Mouse (Mus musculus): ENCODE measurements around the gene Zfp553. TPM values are rescaled to one million over a fixed set of nuclear protein-coding genes. Genes with fewer than 3 reads are reported as not detected.
A peak's percentile ranks its signal among the peaks of the same experiment; 100 is the strongest.

Zfp553 gene
- polyA plus RNA-seq (2015; fragmentation: Nextera tagmentation; extraction: Ambion mirVana) = 21.4 and 24.1 TPM in 2 replicates

DNA sequence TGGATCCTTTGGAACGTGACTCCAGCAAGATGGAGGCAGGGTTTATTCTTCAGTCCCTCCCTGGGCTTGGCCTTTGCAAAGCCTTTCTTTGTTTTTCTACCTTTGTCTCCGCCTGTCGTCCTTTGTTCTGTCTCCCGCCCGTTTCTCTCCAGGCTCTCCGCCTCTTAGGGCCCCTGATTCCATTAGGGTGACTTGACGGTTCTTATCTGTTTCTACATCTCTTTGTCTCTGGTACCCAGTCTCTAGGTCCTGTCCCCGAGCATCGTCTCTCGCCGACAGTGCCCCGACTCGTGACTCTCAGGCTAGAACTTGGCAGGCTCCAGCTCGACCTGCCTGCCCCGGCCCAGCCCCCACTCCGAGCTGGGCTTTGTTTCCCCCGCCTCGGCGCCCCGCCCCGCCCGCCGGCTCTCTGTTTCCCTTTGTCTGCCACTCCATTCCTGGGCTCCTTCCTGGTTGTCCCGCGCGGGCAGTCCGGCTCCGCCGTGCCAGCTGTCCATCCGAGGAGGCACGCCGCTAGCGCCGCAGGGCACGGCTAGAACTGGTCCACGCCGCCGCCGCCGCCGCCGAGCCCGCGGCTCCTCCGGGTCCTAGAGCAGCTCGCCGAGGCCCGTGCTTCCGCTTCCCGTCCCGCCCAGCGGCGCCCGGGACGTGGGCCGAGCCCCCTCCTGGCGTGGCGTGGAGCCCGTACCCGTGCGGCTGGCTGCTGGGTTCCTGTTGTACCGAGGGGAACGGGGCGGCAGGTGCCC, at the start of gene Zfp553, which contains the start of gene Sept1:
Gene Zfp553 (plus strand): TSS at position 440 of the 746 bp plus-strand sequence.
Gene Sept1 (minus strand): TSS at position 509 of the 746 bp plus-strand sequence.
- Histone ChIP-seq H3K36me3 (peaks cover 55% of the 10 kb centered on the region), H3K4me3 (peak within 1 kb of the TSS; percentile 90), H3K4me1 (peaks cover 37% of the 10 kb centered on the region), H3K9me3 (no peaks in the 10 kb centered on the region), H3K9ac (peak within 1 kb of the TSS; percentile 97), H3K4me2 (peak within 1 kb of the TSS; percentile 87), H3K27me3 (replicated peaks) (no peaks in the 10 kb centered on the region), H3K27ac (replicated peaks) (peak within 1 kb of the TSS; percentile 98)
- under 1% methylated on average over 62 of the region's 64 CpGs for WGBS
- ATAC-seq (ENCODE audit: extremely low read depth, insufficient number of reproducible peaks, low FRiP score, low TSS enrichment) = peak; percentile 77

DNA sequence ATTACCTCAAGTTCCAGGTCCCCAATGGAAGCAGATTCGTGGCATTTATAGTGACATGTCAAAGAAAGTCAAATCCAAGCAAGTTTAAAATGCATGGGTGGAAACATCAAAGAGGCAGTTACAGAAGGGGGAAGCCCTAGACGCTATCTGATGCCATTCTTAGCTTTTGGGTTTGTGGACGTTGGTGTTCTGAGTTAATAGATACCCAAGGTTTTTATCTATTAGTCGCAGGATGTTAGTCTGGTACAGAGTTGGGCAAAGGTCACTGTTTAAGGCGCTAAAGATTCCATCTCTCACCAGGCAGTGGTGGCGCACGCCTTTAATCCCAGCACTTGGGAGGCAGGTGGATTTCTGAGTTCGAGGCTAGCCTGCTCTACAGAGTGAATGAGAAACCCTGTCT, 49.5 kb upstream of the Zfp553 start:
- H3K36me3 ChIP-seq = no peaks in the 10 kb centered on the region
- no peaks in the 10 kb centered on the region for H3K27me3 ChIP-seq (replicated peaks)
- no peak overlapping the region for H3K4me3 ChIP-seq
- H3K27ac ChIP-seq (replicated peaks) = no peak overlapping the region
- 63% methylated on average over 8 of the region's 8 CpGs for WGBS
- ATAC-seq (ENCODE audit: extremely low read depth, insufficient number of reproducible peaks, low FRiP score, low TSS enrichment) = no peak
- no peaks in the 10 kb centered on the region for H3K9me3 ChIP-seq
- H3K4me1 ChIP-seq = no peaks in the 10 kb centered on the region
- H3K4me2 ChIP-seq = no peak overlapping the region
- H3K9ac ChIP-seq = no peak overlapping the region

DNA sequence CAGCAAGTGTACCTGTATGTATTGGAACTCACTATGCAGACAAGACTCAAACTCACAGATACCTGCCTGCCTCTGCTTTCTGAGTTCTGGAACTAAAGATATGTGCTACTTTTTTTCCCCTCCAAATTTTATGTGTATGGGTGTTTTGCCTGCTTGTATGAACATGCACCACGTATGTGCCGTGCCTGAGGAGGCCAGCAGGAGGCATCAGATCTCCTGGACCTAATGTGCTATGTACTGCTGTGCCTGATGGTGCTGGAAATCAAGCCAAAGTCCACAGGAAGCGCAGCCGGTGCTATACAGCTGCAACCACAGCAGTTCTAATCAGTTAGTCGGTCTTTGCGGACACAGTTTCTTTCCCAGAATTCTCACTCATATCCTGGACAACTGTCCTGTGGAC, 49.0 kb upstream of the Zfp553 start:
- 64% methylated on average over 6 of the region's 6 CpGs for WGBS
- H3K4me3 ChIP-seq = no peak overlapping the region
- H3K9me3 ChIP-seq = no peaks in the 10 kb centered on the region
- H3K9ac ChIP-seq = no peak overlapping the region
- no peaks in the 10 kb centered on the region for H3K4me1 ChIP-seq
- no peaks in the 10 kb centered on the region for H3K27me3 ChIP-seq (replicated peaks)
- no peak for ATAC-seq (ENCODE audit: extremely low read depth, insufficient number of reproducible peaks, low FRiP score, low TSS enrichment)
- no peak overlapping the region for H3K4me2 ChIP-seq
- H3K27ac ChIP-seq (replicated peaks) = no peak overlapping the region
- no peaks in the 10 kb centered on the region for H3K36me3 ChIP-seq

DNA sequence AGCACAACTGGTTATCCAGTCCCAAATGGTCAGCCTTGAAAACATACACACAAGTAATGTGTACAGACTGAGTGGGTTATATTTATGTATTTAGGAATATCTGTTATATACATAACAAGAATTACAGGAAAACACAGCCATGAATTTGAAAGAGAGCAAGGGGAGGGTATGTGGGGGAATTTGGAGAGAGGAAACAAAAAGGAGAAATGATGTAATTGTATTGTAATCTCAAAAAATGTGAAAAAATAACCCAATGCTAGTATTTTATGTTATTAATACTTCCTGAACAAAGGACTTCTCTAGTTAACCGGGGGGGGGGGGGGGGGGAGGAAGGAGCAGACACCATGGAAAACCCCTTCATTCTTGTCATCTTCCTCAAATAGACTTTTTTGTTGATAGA, 48.1 kb upstream of the Zfp553 start:
- Histone ChIP-seq H3K9me3 (no peaks in the 10 kb centered on the region), H3K4me3 (no peak overlapping the region), H3K36me3 (no peaks in the 10 kb centered on the region), H3K9ac (no peak overlapping the region), H3K4me1 (no peaks in the 10 kb centered on the region), H3K27me3 (replicated peaks) (no peaks in the 10 kb centered on the region), H3K27ac (replicated peaks) (no peak overlapping the region), H3K4me2 (no peak overlapping the region)
- ATAC-seq (ENCODE audit: extremely low read depth, insufficient number of reproducible peaks, low FRiP score, low TSS enrichment) = no peak
- WGBS = 22% methylated on average over 1 of the region's 1 CpGs

DNA sequence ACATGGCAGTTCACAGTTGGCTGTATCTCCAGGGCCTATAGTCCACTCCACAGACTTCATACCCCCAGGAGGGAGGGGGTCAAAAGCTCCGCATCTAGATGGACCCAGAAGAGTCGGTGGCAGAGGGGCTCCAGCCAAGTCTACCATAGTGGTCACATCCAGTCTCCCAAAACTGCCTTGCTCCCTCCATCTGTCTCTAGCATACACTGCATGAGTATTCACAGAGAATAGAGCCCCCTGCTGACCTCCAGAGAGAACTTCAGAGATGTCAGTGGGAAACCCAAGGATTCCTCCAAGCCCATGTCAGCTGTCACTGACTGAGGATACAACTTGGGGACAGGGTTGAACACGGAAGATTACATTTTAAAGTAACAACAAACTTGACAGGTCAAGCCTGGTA, 47.3 kb upstream of the Zfp553 start:
- 55% methylated on average over 3 of the region's 3 CpGs for WGBS
- Histone ChIP-seq H3K4me2 (no peak overlapping the region), H3K9ac (no peak overlapping the region), H3K27ac (replicated peaks) (no peak overlapping the region), H3K4me3 (no peak overlapping the region), H3K27me3 (replicated peaks) (no peaks in the 10 kb centered on the region), H3K9me3 (no peaks in the 10 kb centered on the region), H3K36me3 (no peaks in the 10 kb centered on the region), H3K4me1 (no peaks in the 10 kb centered on the region)
- no peak for ATAC-seq (ENCODE audit: extremely low read depth, insufficient number of reproducible peaks, low FRiP score, low TSS enrichment)

DNA sequence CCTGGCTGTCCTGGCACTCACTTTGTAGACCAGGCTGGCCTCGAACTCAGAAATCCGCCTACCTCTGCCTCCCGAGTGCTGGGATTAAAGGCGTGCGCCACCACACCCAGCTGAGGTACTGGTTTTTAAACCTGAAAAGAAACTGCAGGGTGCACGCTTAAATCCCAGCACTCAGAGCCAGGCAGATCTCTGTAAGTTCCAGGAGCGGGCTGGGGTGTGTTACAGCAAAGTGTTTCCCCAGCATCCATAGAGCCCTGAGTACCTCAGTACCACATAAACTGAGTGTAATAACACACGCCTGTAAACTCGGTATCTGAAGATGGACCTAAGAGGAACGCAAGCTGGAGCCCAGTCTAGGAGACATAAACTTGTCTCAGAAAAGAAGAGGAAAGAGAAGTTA, 45.5 kb upstream of the Zfp553 start:
- Histone ChIP-seq H3K27me3 (replicated peaks) (no peaks in the 10 kb centered on the region), H3K4me3 (no peak overlapping the region), H3K36me3 (peaks cover 14% of the 10 kb centered on the region), H3K4me1 (no peaks in the 10 kb centered on the region), H3K9ac (no peak overlapping the region), H3K4me2 (no peak overlapping the region), H3K9me3 (no peaks in the 10 kb centered on the region), H3K27ac (replicated peaks) (no peak overlapping the region)
- 64% methylated on average over 10 of the region's 10 CpGs for WGBS
- no peak for ATAC-seq (ENCODE audit: extremely low read depth, insufficient number of reproducible peaks, low FRiP score, low TSS enrichment)

DNA sequence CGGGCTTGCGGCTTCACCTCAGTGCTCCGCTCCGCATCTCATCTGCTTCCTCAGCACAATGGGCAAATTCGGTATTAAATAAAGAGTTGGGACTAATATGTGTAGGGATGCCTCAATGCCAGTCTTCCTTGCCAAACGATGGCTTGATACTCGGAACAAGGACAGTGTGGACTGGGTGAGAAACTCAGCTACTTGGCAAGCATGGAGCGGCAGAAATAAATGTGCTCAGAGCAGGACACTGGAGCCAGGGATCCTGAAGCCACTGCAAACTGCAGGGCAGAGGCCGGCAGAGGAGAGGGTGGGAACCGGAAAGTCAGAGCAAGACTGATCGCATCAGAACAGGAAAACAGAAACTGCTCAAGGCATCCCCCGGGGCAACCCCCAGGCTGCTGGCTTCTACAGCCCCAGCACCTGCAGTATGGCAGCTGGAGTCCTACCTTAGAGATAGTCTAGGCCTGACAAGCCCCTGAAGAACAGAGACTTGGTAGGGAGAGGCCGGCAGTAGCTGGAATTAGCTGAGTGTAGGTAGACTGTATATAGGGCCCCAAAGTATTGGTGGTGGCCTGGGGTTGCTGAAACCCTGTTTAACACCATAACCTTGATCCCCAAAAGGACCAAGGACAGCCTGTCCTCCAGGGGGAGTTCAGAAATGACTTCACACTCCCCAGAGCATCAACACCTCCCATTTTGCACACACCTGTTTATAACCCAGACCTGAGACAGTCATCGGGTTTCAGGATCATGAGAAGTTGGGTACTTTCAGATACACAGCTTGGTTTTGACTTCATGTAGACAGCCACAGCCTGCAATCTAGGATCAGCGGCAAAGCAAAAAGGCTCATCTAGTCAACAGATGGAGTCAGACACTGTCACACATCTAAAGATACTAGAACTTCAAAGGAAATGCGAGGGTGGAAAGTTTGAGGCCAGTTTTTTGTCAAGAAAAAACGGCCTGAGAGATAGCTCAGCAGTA, 44.3 kb upstream of the Zfp553 start:
- Histone ChIP-seq H3K9ac (no peak overlapping the region), H3K36me3 (peaks cover 27% of the 10 kb centered on the region), H3K4me1 (no peaks in the 10 kb centered on the region), H3K27ac (replicated peaks) (no peak overlapping the region), H3K9me3 (no peaks in the 10 kb centered on the region), H3K4me3 (no peak overlapping the region), H3K27me3 (replicated peaks) (no peaks in the 10 kb centered on the region), H3K4me2 (no peak overlapping the region)
- ATAC-seq (ENCODE audit: extremely low read depth, insufficient number of reproducible peaks, low FRiP score, low TSS enrichment) = no peak
- 72% methylated on average over 17 of the region's 17 CpGs for WGBS

DNA sequence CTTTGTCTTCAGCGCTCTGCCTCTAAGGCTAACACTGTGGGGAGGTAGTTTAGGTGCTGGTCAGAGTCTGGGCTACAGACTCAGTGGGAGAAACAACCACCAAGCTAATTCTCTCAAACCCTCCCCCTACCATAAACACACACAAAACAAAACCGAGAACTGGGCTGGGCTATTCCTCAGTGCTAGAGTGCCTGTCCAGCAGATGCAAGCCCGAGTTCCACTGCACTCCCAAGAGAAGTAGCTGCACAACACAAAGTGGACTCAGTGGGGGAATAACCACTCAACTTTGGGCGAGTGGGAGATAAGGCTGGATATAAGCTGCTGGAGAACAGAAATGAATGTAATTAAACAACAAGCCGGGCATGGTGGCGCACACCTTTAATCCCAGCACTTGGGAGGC, 42.2 kb upstream of the Zfp553 start:
- Histone ChIP-seq H3K4me2 (no peak overlapping the region), H3K27me3 (replicated peaks) (no peaks in the 10 kb centered on the region), H3K27ac (replicated peaks) (no peak overlapping the region), H3K9me3 (no peaks in the 10 kb centered on the region), H3K36me3 (peaks cover 38% of the 10 kb centered on the region), H3K4me1 (peaks cover 12% of the 10 kb centered on the region), H3K9ac (no peak overlapping the region), H3K4me3 (no peak overlapping the region)
- 79% methylated on average over 6 of the region's 6 CpGs for WGBS
- ATAC-seq (ENCODE audit: extremely low read depth, insufficient number of reproducible peaks, low FRiP score, low TSS enrichment) = no peak

DNA sequence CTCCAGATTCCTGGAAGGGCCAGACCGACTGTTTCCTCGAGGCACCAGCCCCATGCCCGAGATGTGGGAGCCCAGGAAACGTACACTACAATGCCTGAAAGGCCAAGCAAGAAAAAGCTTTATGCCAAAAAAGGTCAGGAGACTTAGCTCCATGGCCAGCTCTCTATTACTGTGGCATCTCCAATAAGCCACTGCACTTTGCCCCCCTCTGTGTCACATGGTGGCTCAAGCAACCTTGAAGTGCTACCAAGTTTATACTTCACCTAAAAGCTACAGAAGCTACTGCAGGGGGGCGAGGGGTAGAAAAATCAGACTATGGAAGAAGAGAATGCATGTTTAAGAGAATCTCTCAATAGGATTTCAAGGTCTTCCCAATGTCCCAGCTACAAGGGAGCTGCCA, 39.9 kb upstream of the Zfp553 start:
- ATAC-seq (ENCODE audit: extremely low read depth, insufficient number of reproducible peaks, low FRiP score, low TSS enrichment) = no peak
- H3K9ac ChIP-seq = no peak overlapping the region
- WGBS = 91% methylated on average over 5 of the region's 5 CpGs
- H3K36me3 ChIP-seq = peaks cover 53% of the 10 kb centered on the region
- H3K27ac ChIP-seq (replicated peaks) = no peak overlapping the region
- no peak overlapping the region for H3K4me2 ChIP-seq
- no peaks in the 10 kb centered on the region for H3K9me3 ChIP-seq
- H3K27me3 ChIP-seq (replicated peaks) = no peaks in the 10 kb centered on the region
- H3K4me3 ChIP-seq = no peak overlapping the region
- H3K4me1 ChIP-seq = peaks cover 19% of the 10 kb centered on the region

DNA sequence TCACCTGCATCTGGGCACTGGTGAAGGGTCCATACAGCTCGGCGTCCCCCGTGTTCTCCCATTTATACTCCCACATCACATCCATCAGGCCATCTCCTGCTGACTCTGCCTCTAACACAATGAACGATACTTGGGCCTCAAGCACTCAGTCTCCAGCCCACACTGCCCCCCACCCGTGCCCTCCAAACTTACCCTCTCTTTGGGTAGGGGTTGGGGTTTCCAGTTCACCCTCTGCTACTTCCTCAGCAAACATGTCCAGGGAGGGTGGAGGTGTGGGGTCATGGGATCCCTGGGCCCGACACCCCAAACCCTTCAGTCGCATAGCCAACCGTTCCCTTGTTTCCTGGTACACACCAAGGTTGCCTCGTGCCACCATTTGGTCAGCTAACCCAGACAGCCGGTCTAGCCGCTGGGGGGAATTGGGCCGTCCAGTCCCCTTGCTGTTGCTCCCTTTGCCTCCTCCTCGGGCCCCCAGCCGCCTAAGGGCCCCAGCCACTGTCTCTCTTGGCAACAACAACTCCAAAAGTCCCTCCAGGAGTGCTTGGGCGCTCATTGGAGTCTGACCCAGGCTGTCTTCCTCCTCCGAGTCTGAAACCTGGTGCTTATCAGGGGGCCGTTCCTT, 38.7 kb upstream of the Zfp553 start:
- Histone ChIP-seq H3K27ac (replicated peaks) (no peak overlapping the region), H3K4me2 (peak overlapping the region; percentile 83), H3K9ac (peak overlapping the region; percentile 89; the same call in 1 of the 2 replicates), H3K4me3 (peak overlapping the region; percentile 83), H3K27me3 (replicated peaks) (no peaks in the 10 kb centered on the region), H3K9me3 (no peaks in the 10 kb centered on the region), H3K4me1 (peaks cover 19% of the 10 kb centered on the region), H3K36me3 (peaks cover 64% of the 10 kb centered on the region)
- no peak for ATAC-seq (ENCODE audit: extremely low read depth, insufficient number of reproducible peaks, low FRiP score, low TSS enrichment)
- 93% methylated on average over 17 of the region's 17 CpGs for WGBS

DNA sequence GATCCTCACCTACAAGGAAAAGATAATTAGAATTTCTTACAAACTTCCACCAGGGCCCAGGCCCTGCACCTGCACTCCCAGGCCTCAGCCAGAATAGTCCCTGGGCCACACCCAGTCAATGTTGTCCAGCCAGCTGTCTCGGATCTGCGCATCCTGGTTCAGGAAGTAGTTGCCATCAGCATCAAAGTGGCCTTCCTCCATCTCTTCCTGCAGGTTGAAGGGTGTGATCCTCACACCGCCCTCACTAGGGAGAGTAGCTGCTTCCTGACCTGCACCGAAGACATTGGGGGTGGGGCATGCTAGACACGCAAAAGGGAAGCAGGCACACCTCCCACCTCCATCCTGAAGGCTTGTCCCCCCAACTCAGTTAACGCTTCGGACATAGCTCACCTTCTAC, 38.2 kb upstream of the Zfp553 start:
- H3K4me1 ChIP-seq = peaks cover 19% of the 10 kb centered on the region
- peaks cover 69% of the 10 kb centered on the region for H3K36me3 ChIP-seq
- no peaks in the 10 kb centered on the region for H3K27me3 ChIP-seq (replicated peaks)
- H3K9ac ChIP-seq = peak overlapping the region; percentile 89
- no peaks in the 10 kb centered on the region for H3K9me3 ChIP-seq
- ATAC-seq (ENCODE audit: extremely low read depth, insufficient number of reproducible peaks, low FRiP score, low TSS enrichment) = no peak
- H3K27ac ChIP-seq (replicated peaks) = peak overlapping the region; percentile 94
- peak overlapping the region; percentile 83 for H3K4me2 ChIP-seq
- WGBS = 75% methylated on average over 7 of the region's 7 CpGs
- H3K4me3 ChIP-seq = peak overlapping the region; percentile 83

All from heart, embryonic 13.5 days (tissue).